Mouse (Mus musculus) heart, postnatal 0 days (tissue): ENCODE measurements at regions not wholly inside any gene's neighbourhood (a gene's known extent, or its start where the extent isn't known, plus 50 kb on each side); places are given as distances from the start of the nearest gene placed in this dataset.
"Not testable (repeated sequence)": the region's sequence is repeated elsewhere in the genome, so short reads cannot be mapped to it uniquely, and the experiment has no call there.

Experiments used
- CTCF ChIP-seq: IDR thresholded peaks from 2 replicates; pipeline ENCODE4 v1.5.1; 2016; ENCODE audit warnings: antibody characterized with exemption, control low read depth, low read depth
- EP300 ChIP-seq: IDR thresholded peaks from 2 replicates; pipeline ENCODE4 v1.6.1; 2016; ENCODE audit warnings: antibody characterized with exemption, low read depth

- not testable (repeated sequence) for TF ChIP-seq CTCF, EP300
These were observed 187.9 kb upstream of the Spin1 start for GRCm38 (mm10) chr13:50912776-50913175.
